Mouse (Mus musculus) stomach, embryonic 15.5 days (tissue): ENCODE data around the gene Tmem108. TPM values are rescaled to one million over a fixed set of nuclear protein-coding genes. Genes with fewer than 3 reads are reported as not detected.

Experiments used
- ATAC-seq: fragments of 200-750 bp; cut with Nextera tagmentation; 2 replicates; pipeline ENCODE4 v1.8.0; 2017; ENCODE audit warnings: low read depth, moderate number of reproducible peaks, moderate TSS enrichment; ENCODE audit not compliant: insufficient read depth, low FRiP score
- H3K27ac ChIP-seq: fragments of 300-500 bp; sonication (generic); 2 replicates; pipeline ENCODE4 v1.5.1; 2015; ENCODE audit warnings: mild to moderate bottlenecking, inconsistent platforms
- H3K27me3 ChIP-seq: fragments of 300-500 bp; sonication (generic); replicated peaks from 2 replicates; pipeline ENCODE4 v1.6.1; 2015; ENCODE audit warnings: inconsistent platforms
- H3K36me3 ChIP-seq: fragments of 300-500 bp; sonication (generic); 2 replicates; pipeline ENCODE4 v1.6.1; 2015; ENCODE audit warnings: inconsistent platforms
- H3K4me1 ChIP-seq: fragments of 300-500 bp; sonication (generic); 2 replicates; pipeline ENCODE4 v1.6.1; 2015; ENCODE audit warnings: inconsistent platforms
- H3K4me2 ChIP-seq: fragments of 300-500 bp; sonication (generic); 2 replicates; pipeline ENCODE4 v1.6.1; 2015; ENCODE audit warnings: mild to moderate bottlenecking, inconsistent platforms
- H3K4me3 ChIP-seq: fragments of 300-500 bp; sonication (generic); replicated peaks from 2 replicates; pipeline ENCODE4 v1.5.1; 2015; ENCODE audit warnings: inconsistent platforms
- H3K9ac ChIP-seq: fragments of 300-500 bp; sonication (generic); 2 replicates; pipeline ENCODE4 v1.6.1; 2015; ENCODE audit warnings: inconsistent platforms
- H3K9me3 ChIP-seq: fragments of 300-500 bp; sonication (generic); 2 replicates; pipeline ENCODE4 v1.6.1; 2016; ENCODE audit warnings: inconsistent platforms
- WGBS: fragments of 180-500 bp; shearing (Covaris S2); methylation state at CpG from one replicate; pipeline ENCODE4 v1.1.7; 2015; 5-methylcytosine and 5-hydroxymethylcytosine counted together
- polyA plus RNA-seq: library from polyadenylated mRNA; unstranded; fragments of >200 nt; fragmentation: Nextera tagmentation; extraction: Ambion mirVana; gene quantifications from 2 replicates; pipeline ENCODE4 v1.2.1, GENCODE M21; 2015

Gene Tmem108
- polyA plus RNA-seq, 1 experiment from 2014 or later, result 12.9 TPM

DNA sequence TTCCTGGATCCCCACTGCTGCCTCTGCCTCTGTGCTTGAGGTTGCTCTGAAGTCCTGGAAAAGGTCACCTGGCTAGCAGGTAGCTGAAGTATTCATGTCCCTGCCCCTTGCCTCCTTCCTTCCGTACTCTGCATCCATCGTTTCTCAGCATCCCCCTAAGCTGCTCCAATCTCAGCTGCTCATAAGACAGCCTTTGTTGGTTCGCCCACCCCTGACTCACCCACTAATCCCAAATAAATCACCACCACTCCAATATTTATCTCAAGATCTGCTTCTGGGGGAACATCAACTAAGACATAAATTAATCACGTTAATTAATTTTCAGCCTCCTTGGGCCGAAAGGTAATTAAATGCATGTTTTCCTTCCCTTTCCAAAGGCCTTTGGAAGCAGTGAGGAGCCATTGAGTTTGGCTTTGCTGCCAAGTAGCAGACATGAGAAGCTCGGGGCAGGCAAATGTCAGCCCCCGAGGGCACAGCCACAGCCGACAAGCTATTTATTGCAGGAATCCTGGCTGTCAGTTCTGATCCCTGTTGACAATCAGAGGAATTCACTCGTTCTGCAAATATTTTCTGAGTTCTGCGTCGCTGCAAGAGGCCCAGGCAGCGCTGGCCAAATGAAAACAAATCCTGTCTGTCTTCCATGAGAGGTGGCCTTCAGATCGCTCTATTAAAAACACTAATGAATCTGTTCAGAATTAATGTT, 318.4 kb downstream of the Tmem108 start:
- 33% methylated on average over 13 of the region's 13 CpGs for WGBS
- Histone ChIP-seq H3K27ac (no peak overlapping the region), H3K4me2 (no peak overlapping the region), H3K4me3 (no peak overlapping the region), H3K9me3 (no peaks in the 10 kb centered on the region), H3K27me3 (no peaks in the 10 kb centered on the region), H3K9ac (no peak overlapping the region), H3K4me1 (no peaks in the 10 kb centered on the region), H3K36me3 (no peaks in the 10 kb centered on the region)
- ATAC-seq, result no peak

DNA sequence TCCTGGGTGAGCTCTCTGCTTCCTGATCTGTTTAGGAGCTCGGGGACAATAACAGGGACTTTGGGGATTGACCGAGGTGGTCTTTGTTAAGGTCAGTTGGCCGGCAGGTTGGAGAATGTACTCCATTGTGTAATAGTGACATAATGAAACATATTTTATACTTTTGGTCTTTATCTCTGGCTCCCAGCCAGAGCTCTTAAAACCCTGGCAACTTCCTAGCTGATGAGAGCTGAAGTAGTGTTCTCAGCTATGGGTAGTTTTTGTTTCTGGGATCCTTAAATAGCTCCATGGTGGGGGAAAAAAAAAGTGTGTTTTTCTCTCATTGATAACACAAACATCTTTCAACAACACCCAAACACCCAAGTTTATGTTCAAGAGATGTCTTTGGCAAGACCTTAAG, 321.0 kb downstream of the Tmem108 start:
- Histone ChIP-seq H3K4me1 (no peaks in the 10 kb centered on the region), H3K4me2 (no peak overlapping the region), H3K36me3 (no peaks in the 10 kb centered on the region), H3K27ac (no peak overlapping the region), H3K27me3 (no peaks in the 10 kb centered on the region), H3K9ac (no peak overlapping the region), H3K9me3 (no peaks in the 10 kb centered on the region), H3K4me3 (no peak overlapping the region)
- ATAC-seq, result no peak
- 38% methylated on average over 3 of the region's 3 CpGs for WGBS

DNA sequence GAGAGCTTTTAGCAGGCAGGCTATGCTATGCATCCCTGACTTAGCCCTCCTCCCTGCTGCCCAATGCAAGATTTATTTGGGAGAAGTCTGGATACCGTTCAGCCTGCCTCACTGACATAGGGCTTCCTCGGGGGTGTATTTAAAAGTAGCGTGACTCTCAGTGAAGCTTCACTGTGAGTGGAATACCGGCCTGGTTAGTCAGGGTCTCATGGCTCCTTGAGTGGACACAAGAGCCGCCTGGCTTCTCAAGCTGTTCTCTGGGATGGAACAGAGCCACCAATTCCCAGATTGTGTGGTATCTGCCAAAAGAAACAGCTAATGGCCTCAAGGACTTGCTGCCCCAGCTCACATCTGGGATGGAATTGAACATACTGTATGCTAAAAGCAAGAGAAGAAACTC, 324.5 kb downstream of the Tmem108 start:
- no peak overlapping the region for H3K27ac ChIP-seq
- no peaks in the 10 kb centered on the region for H3K9me3 ChIP-seq
- no peaks in the 10 kb centered on the region; the same call in 1 of the 2 replicates for H3K4me1 ChIP-seq
- H3K27me3 ChIP-seq, result no peaks in the 10 kb centered on the region
- H3K36me3 ChIP-seq, result no peaks in the 10 kb centered on the region
- 63% methylated on average over 5 of the region's 5 CpGs for WGBS
- no peak overlapping the region for H3K9ac ChIP-seq
- no peak overlapping the region for H3K4me3 ChIP-seq
- H3K4me2 ChIP-seq, result no peak overlapping the region
- ATAC-seq, result no peak

DNA sequence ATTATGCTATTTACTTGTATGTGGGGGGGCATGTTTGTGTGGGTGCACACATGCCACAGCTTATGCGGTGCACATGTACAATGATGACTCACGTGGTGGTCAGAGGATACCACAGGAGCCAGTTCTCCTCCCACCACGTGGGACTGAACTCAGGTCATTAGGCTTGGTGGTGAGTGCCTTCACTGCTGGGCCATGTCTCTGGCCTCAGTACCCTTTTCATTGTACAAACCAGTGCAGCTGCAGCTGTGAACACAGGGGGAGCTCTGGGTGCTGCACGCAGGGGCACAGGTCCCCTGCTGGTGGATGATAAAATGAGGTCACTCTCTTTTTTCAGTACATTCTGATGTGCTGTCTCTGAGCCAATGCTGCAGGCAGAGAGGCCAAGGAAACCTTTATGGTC, 327.5 kb downstream of the Tmem108 start:
- 51% methylated on average over 4 of the region's 4 CpGs for WGBS
- no peak overlapping the region for H3K9ac ChIP-seq
- H3K4me2 ChIP-seq, result no peak overlapping the region
- H3K4me1 ChIP-seq, result no peaks in the 10 kb centered on the region; the same call in none of the 2 replicates
- no peaks in the 10 kb centered on the region for H3K36me3 ChIP-seq
- H3K4me3 ChIP-seq, result no peak overlapping the region
- ATAC-seq, result no peak
- H3K27ac ChIP-seq, result no peak overlapping the region
- no peaks in the 10 kb centered on the region for H3K27me3 ChIP-seq
- no peaks in the 10 kb centered on the region for H3K9me3 ChIP-seq

Other genes starting within 250 kb of the Tmem108 start
- gene Nphp3, start 240.7 kb upstream of the Tmem108 start, polyA plus RNA-seq, result 4.6 and 5.6 TPM in 2 replicates